Mouse (Mus musculus) thymus, postnatal 0 days (tissue): ENCODE measurements around the gene Tmsb4x. TPM values are rescaled to one million over a fixed set of nuclear protein-coding genes. Genes with fewer than 3 reads are reported as not detected.

Source experiments
- DNase-seq: peaks from one replicate; pipeline ENCODE4 v3.0.0-alpha.2; 2015; ENCODE audit warnings: low spot score
- polyA plus RNA-seq: library from polyadenylated mRNA; unstranded; fragments of >200 nt; fragmentation: Nextera tagmentation; extraction: Ambion mirVana; gene quantifications from 2 replicates; pipeline ENCODE4 v1.2.1, GENCODE M21; 2015

Gene Tmsb4x
- polyA plus RNA-seq, 1 experiment from 2014 or later = 6,098 TPM

DNA sequence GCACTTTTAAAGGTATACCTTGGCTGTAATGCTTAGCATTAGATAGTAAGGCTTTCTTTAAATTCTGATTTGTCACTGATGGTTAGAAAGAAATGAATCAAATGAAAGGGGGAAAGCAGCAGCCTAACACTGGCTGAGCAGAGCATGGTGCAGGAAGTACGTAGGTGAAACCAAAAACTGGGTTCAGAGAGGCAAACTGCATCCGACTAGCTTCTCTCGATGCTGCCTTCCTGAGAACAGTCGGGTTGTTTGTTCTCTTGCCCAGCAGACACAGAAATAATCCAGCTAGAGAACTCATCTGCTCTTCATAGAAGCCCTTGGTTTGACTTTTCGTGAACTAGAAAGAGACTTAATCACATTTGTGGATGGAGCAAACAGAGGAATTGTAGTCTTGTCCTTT lies 26.7 kb downstream of the Tmsb4x start:
- peak; percentile 51 for DNase-seq

DNA sequence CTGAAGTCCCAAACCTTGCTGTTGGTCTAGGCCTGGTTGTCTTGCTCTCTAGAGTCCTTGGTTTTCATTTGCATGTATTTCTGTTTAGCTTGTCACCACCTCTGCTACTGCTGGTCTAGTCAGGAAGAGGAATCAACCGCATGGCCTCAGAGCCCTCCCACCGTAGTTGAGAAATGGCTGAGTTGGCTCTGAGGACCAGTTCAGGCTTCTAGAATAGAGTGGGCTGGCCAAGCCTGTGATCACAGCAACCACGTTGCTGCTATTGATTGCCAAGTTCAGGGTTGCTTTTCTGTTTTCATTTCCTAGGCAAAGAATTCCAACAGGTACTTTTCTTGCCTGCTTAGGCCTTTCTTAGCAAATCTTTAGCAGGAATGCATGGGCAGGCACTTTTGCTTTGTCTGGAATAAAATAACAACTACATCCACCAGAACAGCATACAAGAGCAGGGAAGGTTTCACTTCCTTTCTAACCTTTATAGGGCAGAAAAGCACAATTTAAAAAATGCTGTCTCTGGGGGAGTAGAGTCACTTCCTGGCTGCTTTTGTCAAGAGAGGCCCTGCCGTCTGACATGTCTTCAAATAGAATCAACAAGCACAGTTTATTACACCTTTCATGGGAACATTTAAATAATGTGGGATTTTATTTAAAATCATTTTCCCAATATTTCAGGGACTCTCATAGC lies 29.0 kb downstream of the Tmsb4x start:
- peak; percentile 28 for DNase-seq

DNA sequence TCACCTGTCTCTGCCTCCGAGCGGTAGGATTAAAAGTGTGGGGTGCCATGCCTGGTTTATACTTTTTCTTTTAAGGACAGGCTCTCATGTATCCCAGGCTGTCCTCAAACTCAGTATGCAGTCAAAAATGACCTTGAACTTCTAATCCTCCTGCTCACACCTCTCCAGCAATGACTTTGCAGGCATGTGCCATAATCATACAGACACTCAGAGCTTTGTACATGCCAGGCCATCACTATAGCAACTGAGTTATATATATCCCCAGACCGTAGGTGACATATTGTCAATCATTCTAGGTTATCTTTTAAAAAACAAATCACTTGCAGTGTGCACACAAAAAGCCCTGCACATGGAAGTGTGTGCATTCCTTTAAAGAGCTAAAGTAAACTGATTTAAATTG lies 29.6 kb downstream of the Tmsb4x start:
- DNase-seq = no peak

DNA sequence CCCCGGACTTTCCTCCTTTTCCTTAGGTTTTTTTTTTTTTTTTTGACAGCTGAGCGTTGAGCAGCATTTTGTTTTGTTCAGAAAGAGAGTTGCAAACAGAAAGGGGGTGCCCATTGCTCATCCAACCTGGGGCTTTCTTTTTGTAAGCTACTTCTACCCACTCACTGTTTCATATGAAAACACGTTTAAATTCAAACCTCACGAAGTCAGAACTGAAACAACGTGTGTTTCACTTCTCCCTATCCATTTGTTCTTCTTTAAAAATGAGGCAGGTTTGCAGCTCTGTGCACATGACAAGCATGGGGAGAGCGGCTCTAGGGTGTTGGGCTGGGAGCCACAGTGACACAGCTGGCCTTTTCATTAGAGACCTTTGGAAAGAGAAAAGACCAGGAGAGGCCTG lies 33.8 kb downstream of the Tmsb4x start:
- DNase-seq = no peak

GRCm38 (mm10) chrX:167174311-167174710 lies 34.8 kb downstream of the Tmsb4x start:
- no peak for DNase-seq

GRCm38 (mm10) chrX:167172256-167172655 lies 36.9 kb downstream of the Tmsb4x start:
- DNase-seq = no peak

- DNase-seq = no peak
Measured at GRCm38 (mm10) chrX:167171281-167171680, 37.8 kb downstream of the Tmsb4x start.

GRCm38 (mm10) chrX:167167282-167167681 lies 41.8 kb downstream of the Tmsb4x start:
- DNase-seq = peak; percentile 27

- no peak for DNase-seq
Measured at GRCm38 (mm10) chrX:167166051-167166450, 43.1 kb downstream of the Tmsb4x start.

- DNase-seq = no peak
Measured at GRCm38 (mm10) chrX:167157691-167158090, 51.4 kb downstream of the Tmsb4x start.

Other genes starting within 250 kb of the Tmsb4x start
- 0.59 and 0.79 TPM in 2 replicates for gene Tlr8, start 55.0 kb upstream of the Tmsb4x start, polyA plus RNA-seq
- 1.5 and 2.0 TPM in 2 replicates for gene Tlr7, start 121.2 kb upstream of the Tmsb4x start, polyA plus RNA-seq
- 108 and 125 TPM in 2 replicates for gene Prps2, start 173.4 kb upstream of the Tmsb4x start, polyA plus RNA-seq